Mouse (Mus musculus) CH12.LX (cell line): ENCODE data around the gene Galnt17.

ENCODE experiments used
- BHLHE40 ChIP-seq: IDR thresholded peaks from 2 replicates; pipeline ENCODE4 v1.6.1; 2011; ENCODE audit warnings: mild to moderate bottlenecking, low read depth, low read length, improper control_type of control experiment
- CTCF ChIP-seq, 2 experiments: IDR thresholded peaks in 1 of 2; conservative IDR thresholded peaks in 1 of 2; 2 replicates each; pipeline ENCODE4 v1.5.1; 2011 to 2012; ENCODE audit warnings: low read depth in 2 of 2, low read length in 2 of 2, improper control_type of control experiment in 1 of 2, inconsistent platforms in 1 of 2, mild to moderate bottlenecking in 1 of 2, moderate library complexity in 1 of 2
- E2F4 ChIP-seq: IDR thresholded peaks from 2 replicates; pipeline ENCODE4 v1.6.1; 2011; ENCODE audit warnings: low read depth, low read length, improper control_type of control experiment; ENCODE audit not compliant: insufficient replicate concordance
- EP300 ChIP-seq: IDR thresholded peaks from 2 replicates; pipeline ENCODE4 v1.6.1; 2011; ENCODE audit warnings: low read length, improper control_type of control experiment
- HCFC1 ChIP-seq: IDR thresholded peaks from 2 replicates; pipeline ENCODE4 v1.6.1; 2012; ENCODE audit warnings: low read depth, mild to moderate bottlenecking, inconsistent platforms, low read length, improper control_type of control experiment
- IRF4 ChIP-seq: IDR thresholded peaks from 2 replicates; pipeline ENCODE4 v1.6.1; 2014; ENCODE audit warnings: low read depth, mild to moderate bottlenecking, inconsistent platforms, low read length, improper control_type of control experiment
- MAZ ChIP-seq: IDR thresholded peaks from 2 replicates; pipeline ENCODE4 v1.6.1; 2012; ENCODE audit warnings: low read depth, mild to moderate bottlenecking, inconsistent platforms, low read length, improper control_type of control experiment, moderate library complexity
- MEF2A ChIP-seq: IDR thresholded peaks from 2 replicates; pipeline ENCODE4 v1.6.1; 2014; ENCODE audit warnings: low read depth, mild to moderate bottlenecking, inconsistent platforms, low read length, improper control_type of control experiment, borderline replicate concordance
- PAX5 ChIP-seq: IDR thresholded peaks from 2 replicates; pipeline ENCODE4 v1.6.1; 2012; ENCODE audit warnings: low read length, inconsistent platforms, mixed read lengths
- POLR2A ChIP-seq: IDR thresholded peaks from 2 replicates; pipeline ENCODE4 v1.6.1; 2011; ENCODE audit warnings: low read depth, mild to moderate bottlenecking, improper control_type of control experiment, low read length
- POLR2AphosphoS2 ChIP-seq: IDR thresholded peaks from 2 replicates; pipeline ENCODE4 v1.6.1; 2011; ENCODE audit warnings: low read depth, low read length, improper control_type of control experiment
- ZMIZ1 ChIP-seq: IDR thresholded peaks from 2 replicates; pipeline ENCODE4 v1.6.1; 2012; ENCODE audit warnings: low read depth, mild to moderate bottlenecking, inconsistent platforms, low read length, improper control_type of control experiment

GRCm38 (mm10) chr5:131286680-131287079, 21.6 kb downstream of the Galnt17 start:
- TF ChIP-seq CTCF (conservative IDR thresholded peaks at IDR 0.05 in 1 of 2, IDR thresholded peaks at IDR 0.05 in 1 of 2; ENCODE audit: low read depth in 2 of 2, low read length in 2 of 2) = no peak
- no peak for TF ChIP-seq POLR2A
- TF ChIP-seq E2F4 = no peak
- TF ChIP-seq MEF2A = no peak
- no peak for TF ChIP-seq IRF4
- TF ChIP-seq HCFC1 = no peak
- no peak for TF ChIP-seq ZMIZ1
- no peak for TF ChIP-seq BHLHE40
- no peak for TF ChIP-seq PAX5
- no peak for TF ChIP-seq EP300
- TF ChIP-seq MAZ = no peak
- TF ChIP-seq POLR2AphosphoS2 = no peak
